Mouse (Mus musculus) erythroblast, embryonic 14.5 days (primary cell): Measurements from ENCODE around the gene Eif5a.

Experiments used
- GATA1 ChIP-seq: IDR thresholded peaks from 2 replicates; pipeline ENCODE4 v1.6.1; 2012; ENCODE audit warnings: low read length, inconsistent platforms, mixed read lengths
- TAL1 ChIP-seq: IDR thresholded peaks from 3 replicates; pipeline ENCODE4 v1.6.1; 2012; ENCODE audit warnings: low read length, inconsistent platforms, mixed read lengths

- TF ChIP-seq TAL1 (no peak), GATA1 (no peak)
These were observed 30.3 kb downstream of the Eif5a start for GRCm38 (mm10) chr11:69891482-69891881.
